Mouse (Mus musculus): Measurements from ENCODE around the gene Prorsd1. TPM values are rescaled to one million over a fixed set of nuclear protein-coding genes. Genes with fewer than 3 reads are reported as not detected.

The Prorsd1 gene
- polyA plus RNA-seq, 1 experiment: 14.0 TPM

DNA sequence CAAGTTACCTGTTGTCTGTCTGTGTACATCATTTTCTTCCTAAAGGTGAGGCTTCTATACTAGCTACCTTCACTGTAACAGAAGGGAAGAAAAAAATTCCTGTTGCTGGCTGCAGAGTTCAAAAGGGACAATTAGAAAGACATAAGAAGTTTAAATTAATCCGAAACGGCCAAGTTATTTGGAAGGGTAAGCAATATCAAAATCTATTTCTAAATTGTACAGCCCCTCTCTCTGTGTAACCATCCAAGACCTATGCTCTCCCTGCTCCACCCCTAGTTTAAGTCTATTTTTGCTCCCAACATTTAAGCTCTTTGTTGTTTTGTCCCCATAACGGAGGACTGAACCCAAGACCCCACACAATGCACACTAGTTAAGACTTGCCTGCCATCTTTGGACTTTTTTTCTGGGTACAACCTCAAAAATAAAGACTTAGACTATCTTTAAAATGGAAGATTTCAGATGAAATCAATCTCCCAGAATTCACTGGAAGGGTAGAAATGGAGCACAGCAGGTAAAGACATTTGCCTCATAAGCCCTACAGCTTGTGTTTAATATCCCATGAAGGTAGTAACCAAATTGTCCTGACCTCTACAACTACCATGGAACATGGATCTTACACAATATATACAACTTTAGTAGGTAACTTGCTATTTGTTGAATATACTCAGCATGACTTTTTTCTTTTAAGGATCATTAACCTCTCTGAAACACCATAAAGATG lies 29.6 kb upstream of the Prorsd1 start:
- H3K4me1 ChIP-seq (ENCODE audit: control insufficient read depth, insufficient read depth, low read length): no peaks in the 10 kb centered on the region
- no peaks in the 10 kb centered on the region for H3K27me3 ChIP-seq (ENCODE audit: control insufficient read depth, insufficient read depth, low read length, poor library complexity, severe bottlenecking)
- H3K9me3 ChIP-seq (replicated peaks; ENCODE audit: control insufficient read depth, insufficient read depth, low read length, poor library complexity, severe bottlenecking): no peaks in the 10 kb centered on the region
- TF ChIP-seq POLR2A (IDR thresholded peaks at IDR 0.05; ENCODE audit: insufficient read depth, low read length) (no peak), EP300 (IDR thresholded peaks at IDR 0.05; ENCODE audit: insufficient read depth, low read depth, low read length) (no peak)
- no peak overlapping the region for H3K9ac ChIP-seq (ENCODE audit: low read depth, poor library complexity, severe bottlenecking)
- H3K4me3 ChIP-seq (ENCODE audit: low read depth, low read length): no peak overlapping the region
- H3K36me3 ChIP-seq (ENCODE audit: control insufficient read depth, insufficient read depth, low read length, poor library complexity, severe bottlenecking): peaks cover 52% of the 10 kb centered on the region
- H3K27ac ChIP-seq (ENCODE audit: insufficient read depth, low read length): peak overlapping the region; percentile 79

DNA sequence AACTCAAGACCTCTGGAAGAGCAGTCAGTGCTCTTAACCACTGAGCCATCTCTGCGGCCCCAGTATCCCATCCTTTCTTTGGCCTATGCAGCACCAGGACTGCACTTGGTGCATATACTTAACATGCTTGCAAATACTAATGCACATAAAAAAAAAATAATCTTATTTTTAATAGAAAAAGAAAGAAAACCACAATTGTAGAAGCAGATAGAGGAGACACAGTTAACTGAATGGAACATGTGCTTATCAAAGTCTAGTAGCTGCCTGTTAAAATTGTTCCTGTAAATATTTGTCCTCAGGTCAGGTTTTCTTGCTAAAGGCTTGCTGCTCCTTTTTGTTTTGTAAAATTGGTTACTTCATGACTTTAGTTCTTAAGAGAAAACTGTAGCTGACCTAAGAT lies 23.4 kb upstream of the Prorsd1 start:
- Histone ChIP-seq H3K27me3 (ENCODE audit: control insufficient read depth, insufficient read depth, low read length, poor library complexity, severe bottlenecking) (no peaks in the 10 kb centered on the region), H3K4me3 (ENCODE audit: low read depth, low read length) (no peak overlapping the region), H3K36me3 (ENCODE audit: control insufficient read depth, insufficient read depth, low read length, poor library complexity, severe bottlenecking) (peaks cover 52% of the 10 kb centered on the region), H3K27ac (ENCODE audit: insufficient read depth, low read length) (no peak overlapping the region), H3K9ac (ENCODE audit: low read depth, poor library complexity, severe bottlenecking) (no peak overlapping the region), H3K9me3 (replicated peaks; ENCODE audit: control insufficient read depth, insufficient read depth, low read length, poor library complexity, severe bottlenecking) (no peaks in the 10 kb centered on the region), H3K4me1 (ENCODE audit: control insufficient read depth, insufficient read depth, low read length) (no peaks in the 10 kb centered on the region)
- TF ChIP-seq POLR2A (IDR thresholded peaks at IDR 0.05; ENCODE audit: insufficient read depth, low read length): no peak
- no peak for TF ChIP-seq EP300 (IDR thresholded peaks at IDR 0.05; ENCODE audit: insufficient read depth, low read depth, low read length)
- no peak for TF ChIP-seq CTCF (IDR thresholded peaks at IDR 0.05; ENCODE audit: low read depth, low read length)

DNA sequence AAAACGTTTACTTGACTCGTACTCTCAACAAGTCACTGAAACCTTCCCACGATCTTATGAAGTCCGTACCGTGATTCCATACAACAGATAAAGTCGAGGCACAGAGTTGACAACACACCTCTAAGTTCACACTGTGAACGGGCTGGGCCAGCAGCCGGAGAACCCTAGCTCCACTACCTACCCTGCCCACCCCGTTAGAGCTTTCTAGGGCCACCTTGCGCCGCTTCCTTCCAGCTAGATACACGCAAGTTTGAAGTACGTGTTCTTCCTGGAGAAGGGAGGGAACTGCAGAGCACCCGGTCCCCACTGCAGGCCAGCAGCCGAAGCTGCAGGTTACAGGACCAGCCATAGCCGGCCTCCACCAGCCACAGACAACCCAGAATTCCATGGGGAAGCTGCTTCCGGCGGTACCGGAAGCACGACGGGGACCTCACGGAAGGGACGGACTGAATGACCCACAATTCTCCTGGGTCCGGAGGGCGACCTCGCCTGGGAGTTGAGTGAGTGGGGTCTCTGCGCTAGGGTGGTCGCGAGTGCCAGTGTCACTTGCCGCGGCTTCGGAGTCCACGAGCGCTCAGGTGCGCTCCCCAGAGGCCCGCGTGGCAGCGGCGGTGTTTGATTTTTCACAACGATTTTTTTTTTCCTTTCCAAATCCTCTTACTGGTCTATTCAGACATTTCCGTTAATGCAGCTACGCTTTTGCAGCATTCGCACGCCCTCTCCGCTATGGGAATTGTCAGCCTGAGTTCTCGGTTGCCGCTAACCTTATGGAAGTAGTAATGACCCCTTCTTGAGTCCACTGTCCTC lies 11.4 kb upstream of the Prorsd1 start, which contains the start of gene Mtif2:
Gene Mtif2 (plus strand): TSS at position 421 of the 807 bp plus-strand sequence.
- H3K4me1 ChIP-seq (ENCODE audit: control insufficient read depth, insufficient read depth, low read length): no peaks in the 10 kb centered on the region

DNA sequence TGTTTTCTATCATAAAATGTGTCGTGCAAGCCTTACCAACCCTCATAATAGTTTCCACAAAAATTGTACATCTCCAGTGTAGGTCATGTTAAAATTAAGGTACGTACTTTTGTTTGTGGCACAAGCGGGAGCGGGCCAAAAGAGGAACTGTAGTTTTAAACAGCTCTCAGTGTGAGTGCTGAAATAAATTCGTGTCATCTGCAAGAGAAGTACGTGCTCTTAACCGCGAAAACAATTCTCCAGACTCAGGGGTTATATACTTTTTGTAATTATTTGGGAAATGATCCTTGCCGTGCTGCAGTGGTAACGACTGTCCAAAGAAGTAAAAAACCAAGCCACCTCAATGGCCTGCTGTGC lies 530 bp downstream of the Prorsd1 start:
- H3K4me3 ChIP-seq (ENCODE audit: low read depth, low read length): peak overlapping the region; percentile 93
- no peaks in the 10 kb centered on the region for H3K27me3 ChIP-seq (ENCODE audit: control insufficient read depth, insufficient read depth, low read length, poor library complexity, severe bottlenecking)
- H3K4me1 ChIP-seq (ENCODE audit: control insufficient read depth, insufficient read depth, low read length): no peaks in the 10 kb centered on the region
- H3K9me3 ChIP-seq (replicated peaks; ENCODE audit: control insufficient read depth, insufficient read depth, low read length, poor library complexity, severe bottlenecking): no peaks in the 10 kb centered on the region
- 0 out of 2 replicates have a peak overlapping the region, but pooled peaks have one; percentile 24 for H3K27ac ChIP-seq (ENCODE audit: insufficient read depth, low read length)
- H3K36me3 ChIP-seq (ENCODE audit: control insufficient read depth, insufficient read depth, low read length, poor library complexity, severe bottlenecking): peaks cover 7% of the 10 kb centered on the region
- no peak for TF ChIP-seq CTCF (IDR thresholded peaks at IDR 0.05; ENCODE audit: low read depth, low read length)
- TF ChIP-seq EP300 (IDR thresholded peaks at IDR 0.05; ENCODE audit: insufficient read depth, low read depth, low read length): no peak
- H3K9ac ChIP-seq (ENCODE audit: low read depth, poor library complexity, severe bottlenecking): peak overlapping the region; percentile 75

More for the DNA sequence above, 11.4 kb upstream of the Prorsd1 start, which contains the start of gene Mtif2:
- TF ChIP-seq EP300 (IDR thresholded peaks at IDR 0.05; ENCODE audit: insufficient read depth, low read depth, low read length): peak; percentile 27; the same call in 1 of the 2 replicates
- no peak for TF ChIP-seq CTCF (IDR thresholded peaks at IDR 0.05; ENCODE audit: low read depth, low read length)
- peak; percentile 79 for TF ChIP-seq POLR2A (IDR thresholded peaks at IDR 0.05; ENCODE audit: insufficient read depth, low read length)
- peak within 1 kb of the TSS; percentile 36 for H3K27ac ChIP-seq (ENCODE audit: insufficient read depth, low read length)
- H3K27me3 ChIP-seq (ENCODE audit: control insufficient read depth, insufficient read depth, low read length, poor library complexity, severe bottlenecking): no peaks in the 10 kb centered on the region
- peaks cover 12% of the 10 kb centered on the region for H3K36me3 ChIP-seq (ENCODE audit: control insufficient read depth, insufficient read depth, low read length, poor library complexity, severe bottlenecking)
- H3K4me3 ChIP-seq (ENCODE audit: low read depth, low read length): peak within 1 kb of the TSS; percentile 86
- H3K9ac ChIP-seq (ENCODE audit: low read depth, poor library complexity, severe bottlenecking): peak within 1 kb of the TSS; percentile 81
- no peaks in the 10 kb centered on the region for H3K9me3 ChIP-seq (replicated peaks; ENCODE audit: control insufficient read depth, insufficient read depth, low read length, poor library complexity, severe bottlenecking)

DNA sequence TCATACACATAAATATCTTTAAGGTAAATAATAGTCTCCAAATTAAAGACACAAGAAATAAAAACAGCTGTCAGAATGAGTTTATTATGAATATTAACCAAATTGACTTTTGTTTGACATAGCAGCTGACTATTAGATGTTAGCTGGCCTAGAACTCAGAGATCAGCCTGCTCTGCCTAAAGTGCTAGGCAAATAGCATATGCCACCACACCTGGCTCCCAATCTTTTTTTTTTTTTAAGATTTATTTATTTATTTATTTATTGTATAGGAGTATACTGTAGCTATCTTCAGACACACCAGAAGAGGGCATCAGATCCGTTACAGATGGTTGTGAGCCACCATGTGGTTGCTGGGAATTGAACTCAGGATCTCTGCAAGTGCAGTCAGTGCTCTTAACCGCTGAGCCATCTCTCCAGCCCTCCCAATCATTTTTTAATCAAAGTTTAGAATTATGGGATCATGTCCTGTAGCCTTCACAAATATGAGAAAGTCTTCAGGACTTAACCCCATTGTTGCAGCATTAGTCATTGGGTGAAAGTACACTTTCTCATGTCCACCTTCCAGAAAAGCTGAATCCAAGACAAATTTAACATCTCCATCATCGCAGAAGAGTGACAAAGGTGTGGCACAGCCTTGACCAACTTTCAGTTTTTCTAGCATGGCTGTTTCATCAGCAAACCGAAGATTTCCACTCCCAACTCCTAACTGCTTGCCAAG lies 1.9 kb downstream of the Prorsd1 start:
- Histone ChIP-seq H3K27ac (ENCODE audit: insufficient read depth, low read length) (no peak overlapping the region), H3K4me3 (ENCODE audit: low read depth, low read length) (no peak overlapping the region), H3K36me3 (ENCODE audit: control insufficient read depth, insufficient read depth, low read length, poor library complexity, severe bottlenecking) (peaks cover 7% of the 10 kb centered on the region), H3K9ac (ENCODE audit: low read depth, poor library complexity, severe bottlenecking) (no peak overlapping the region), H3K27me3 (ENCODE audit: control insufficient read depth, insufficient read depth, low read length, poor library complexity, severe bottlenecking) (no peaks in the 10 kb centered on the region), H3K4me1 (ENCODE audit: control insufficient read depth, insufficient read depth, low read length) (no peaks in the 10 kb centered on the region), H3K9me3 (replicated peaks; ENCODE audit: control insufficient read depth, insufficient read depth, low read length, poor library complexity, severe bottlenecking) (no peaks in the 10 kb centered on the region)
- no peak for TF ChIP-seq CTCF (IDR thresholded peaks at IDR 0.05; ENCODE audit: low read depth, low read length)
- no peak for TF ChIP-seq POLR2A (IDR thresholded peaks at IDR 0.05; ENCODE audit: insufficient read depth, low read length)
- no peak for TF ChIP-seq EP300 (IDR thresholded peaks at IDR 0.05; ENCODE audit: insufficient read depth, low read depth, low read length)
